Mouse (Mus musculus) hindbrain, postnatal 0 days (tissue): Measurements from ENCODE around the gene Them7. TPM values are rescaled to one million over a fixed set of nuclear protein-coding genes. Genes with fewer than 3 reads are reported as not detected.

Source experiments
- ATAC-seq: fragments of 200-750 bp; cut with Nextera tagmentation; 2 replicates; pipeline ENCODE4 v1.8.0; 2017; ENCODE audit warnings: mild to moderate bottlenecking, moderate TSS enrichment, moderate library complexity
- DNase-seq: peaks from one replicate; pipeline ENCODE4 v3.0.0-alpha.2; 2015; ENCODE audit warnings: low spot score
- H3K27ac ChIP-seq: fragments of 300-500 bp; sonication (generic); 2 replicates; pipeline ENCODE4 v1.5.1; 2014; ENCODE audit warnings: mild to moderate bottlenecking
- H3K27me3 ChIP-seq: fragments of 300-500 bp; sonication (generic); 2 replicates; pipeline ENCODE4 v1.6.1; 2014; ENCODE audit warnings: low read length, mixed read lengths; ENCODE audit not compliant: insufficient read depth
- H3K36me3 ChIP-seq: fragments of 300-500 bp; sonication (generic); 2 replicates; pipeline ENCODE4 v1.6.1; 2014; ENCODE audit warnings: low read length, mixed read lengths; ENCODE audit not compliant: insufficient read depth
- H3K4me1 ChIP-seq: fragments of 300-500 bp; sonication (generic); 2 replicates; pipeline ENCODE4 v1.6.1; 2014; ENCODE audit warnings: antibody characterized with exemption, low read length, mixed read lengths; ENCODE audit not compliant: insufficient read depth
- H3K4me2 ChIP-seq: fragments of 300-500 bp; sonication (generic); 2 replicates; pipeline ENCODE4 v1.6.1; 2014; ENCODE audit warnings: low read depth, mild to moderate bottlenecking, low read length, moderate library complexity, mixed read lengths
- H3K4me3 ChIP-seq: fragments of 300-500 bp; sonication (generic); 2 replicates; pipeline ENCODE4 v1.5.1; 2014; ENCODE audit warnings: low read length
- H3K9ac ChIP-seq: fragments of 300-500 bp; sonication (generic); replicated peaks from 2 replicates; pipeline ENCODE4 v1.6.1; 2014; ENCODE audit warnings: mild to moderate bottlenecking, low read length, moderate library complexity, mixed read lengths
- H3K9me3 ChIP-seq: fragments of 300-500 bp; sonication (generic); 2 replicates; pipeline ENCODE4 v1.6.1; 2016; ENCODE audit warnings: low read length, mixed read lengths
- CTCF ChIP-seq: IDR thresholded peaks from 2 replicates; pipeline ENCODE4 v1.5.1; 2016; ENCODE audit warnings: antibody characterized with exemption, control low read depth, low read depth
- WGBS: fragments of 180-500 bp; shearing (Covaris S2); extraction: QIAGEN DNeasy Blood & Tissue Kit; methylation state at CpG from one replicate; pipeline ENCODE4 v1.1.7; 2014; 5-methylcytosine and 5-hydroxymethylcytosine counted together
- polyA plus RNA-seq: library from polyadenylated mRNA; unstranded; fragments of >200 nt; fragmentation: Nextera tagmentation; extraction: Ambion mirVana; gene quantifications from 2 replicates; pipeline ENCODE4 v1.2.1, GENCODE M21; 2015
- total RNA-seq: library from RNA; depleted of rRNA; stranded (reverse); fragments of >200 nt; gene quantifications from 2 replicates; pipeline ENCODE4 v1.2.3, GENCODE M21; 2014

Gene Them7
- total and polyA plus RNA-seq, 2 experiments from 2014 or later: 0.15 TPM; not detected in 1

- DNase-seq: no peak
- ATAC-seq: no peak
- Histone ChIP-seq H3K9me3 (no peaks in the 10 kb centered on the region), H3K27ac (no peak overlapping the region), H3K4me1 (no peaks in the 10 kb centered on the region), H3K36me3 (no peaks in the 10 kb centered on the region), H3K4me3 (no peak overlapping the region), H3K4me2 (no peak overlapping the region), H3K9ac (no peak overlapping the region), H3K27me3 (no peaks in the 10 kb centered on the region)
- WGBS: 23% methylated on average over 12 of the region's 12 CpGs
- TF ChIP-seq CTCF: no peak
Measured at GRCm38 (mm10) chr2:105336314-105337027, 112.4 kb downstream of the Them7 start.

DNA sequence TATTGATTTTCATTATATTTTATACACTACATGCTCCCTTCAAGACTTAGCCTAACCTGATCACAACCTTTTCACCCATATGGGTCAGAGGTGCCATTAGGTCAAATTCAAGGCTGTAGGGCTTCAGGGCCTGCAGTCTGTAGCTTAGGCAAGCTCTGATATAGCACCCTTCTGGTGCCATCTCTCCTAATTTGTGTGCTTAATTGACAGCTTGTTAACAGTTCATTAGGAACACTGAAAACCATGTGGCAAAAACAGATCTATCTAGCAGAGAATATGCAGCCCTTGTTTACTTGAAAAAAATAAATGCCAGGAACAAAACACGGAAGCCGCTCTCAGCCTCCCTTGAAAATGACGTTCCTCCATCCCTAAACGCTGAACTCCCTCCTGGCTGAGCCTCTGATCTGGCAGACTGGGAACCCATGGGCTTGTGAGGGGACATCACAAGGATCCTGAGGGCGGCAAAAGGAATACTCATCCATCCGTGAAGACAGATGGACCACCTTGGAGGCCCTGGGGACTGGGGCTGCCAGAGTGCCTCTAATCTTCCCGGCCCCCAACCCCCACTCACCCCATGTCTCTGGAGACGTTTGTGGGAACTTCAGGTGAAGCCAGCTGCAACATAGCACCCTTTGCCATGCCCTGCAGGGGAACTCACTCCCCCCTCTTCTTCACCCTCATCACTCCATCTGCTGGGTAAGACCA, 113.2 kb downstream of the Them7 start:
- 24% methylated on average over 8 of the region's 8 CpGs for WGBS
- no peaks in the 10 kb centered on the region for H3K9me3 ChIP-seq
- no peaks in the 10 kb centered on the region for H3K27me3 ChIP-seq
- DNase-seq (no peak), ATAC-seq (no peak)
- H3K36me3 ChIP-seq: no peaks in the 10 kb centered on the region
- H3K4me1 ChIP-seq: no peaks in the 10 kb centered on the region
- no peak overlapping the region for H3K9ac ChIP-seq
- no peak overlapping the region for H3K4me2 ChIP-seq
- H3K27ac ChIP-seq: no peak overlapping the region
- TF ChIP-seq CTCF: no peak
- H3K4me3 ChIP-seq: no peak overlapping the region

GRCm38 (mm10) chr2:105339993-105340392, 115.9 kb downstream of the Them7 start:
- Histone ChIP-seq H3K9me3 (no peaks in the 10 kb centered on the region), H3K4me2 (no peak overlapping the region), H3K27ac (no peak overlapping the region), H3K36me3 (no peaks in the 10 kb centered on the region), H3K9ac (no peak overlapping the region), H3K4me1 (no peaks in the 10 kb centered on the region), H3K4me3 (no peak overlapping the region), H3K27me3 (no peaks in the 10 kb centered on the region; the same call in 1 of the 2 replicates)
- TF ChIP-seq CTCF: peak; percentile 41
- no peak for ATAC-seq
- peak; percentile 31 for DNase-seq
- 70% methylated on average over 3 of the region's 3 CpGs for WGBS

DNA sequence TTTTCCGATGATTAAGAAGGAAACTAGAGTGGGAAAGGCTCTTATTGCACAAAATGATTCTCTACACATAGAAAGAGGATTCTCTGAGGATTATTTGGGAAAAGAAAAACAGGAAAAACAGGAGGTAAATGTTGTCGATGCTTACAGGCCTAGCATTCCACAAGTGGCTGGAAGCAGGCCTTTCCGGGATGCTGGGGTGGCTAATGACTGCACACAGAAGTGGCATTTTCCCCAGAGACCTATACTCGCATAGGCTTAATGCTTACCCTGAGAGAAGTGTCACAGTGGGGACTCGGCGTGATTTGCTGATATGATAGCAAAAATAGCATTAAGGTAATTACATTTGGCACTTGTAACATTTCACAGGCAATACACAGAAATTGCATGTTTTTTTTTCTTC, 124.8 kb downstream of the Them7 start:
- Histone ChIP-seq H3K36me3 (no peaks in the 10 kb centered on the region), H3K4me1 (no peaks in the 10 kb centered on the region), H3K9ac (no peak overlapping the region), H3K27ac (no peak overlapping the region), H3K9me3 (no peaks in the 10 kb centered on the region), H3K4me2 (no peak overlapping the region), H3K27me3 (no peaks in the 10 kb centered on the region), H3K4me3 (no peak overlapping the region)
- no peak for DNase-seq
- 67% methylated on average over 6 of the region's 6 CpGs for WGBS
- TF ChIP-seq CTCF: no peak
- ATAC-seq: no peak

GRCm38 (mm10) chr2:105356791-105357190, 132.7 kb downstream of the Them7 start:
- no peaks in the 10 kb centered on the region for H3K4me1 ChIP-seq
- ATAC-seq: peak; percentile 45; the same call in 1 of the 2 replicates

DNA sequence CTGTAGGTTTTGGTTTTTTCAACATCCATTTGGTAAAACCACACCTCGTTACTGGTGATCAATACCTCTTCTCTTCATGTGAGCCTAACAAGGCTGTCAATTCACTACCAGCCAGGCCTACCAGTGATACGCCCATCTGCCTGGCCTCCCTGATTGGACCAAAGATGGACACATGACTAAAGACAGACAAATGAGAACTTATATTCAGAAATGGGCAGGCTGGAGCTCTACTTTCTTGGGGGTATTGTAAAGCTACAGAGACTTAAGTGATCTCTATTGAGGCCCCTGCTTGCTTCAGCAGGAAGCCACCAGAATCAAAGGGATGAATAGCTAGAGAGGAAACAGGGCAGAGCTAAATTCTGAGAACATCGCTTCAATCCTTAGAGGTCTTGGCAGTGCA, 133.9 kb downstream of the Them7 start:
- no peaks in the 10 kb centered on the region for H3K4me1 ChIP-seq
- 91% methylated on average over 3 of the region's 3 CpGs for whole genome bisulfite sequencing
- no peaks in the 10 kb centered on the region for H3K27me3 ChIP-seq
- ATAC-seq (no peak), DNase-seq (no peak)
- no peaks in the 10 kb centered on the region for H3K9me3 ChIP-seq
- no peak for TF ChIP-seq CTCF
- no peak overlapping the region for H3K4me2 ChIP-seq
- no peak overlapping the region for H3K4me3 ChIP-seq
- no peak overlapping the region for H3K9ac ChIP-seq
- no peak overlapping the region for H3K27ac ChIP-seq
- no peaks in the 10 kb centered on the region for H3K36me3 ChIP-seq

More at GRCm38 (mm10) chr2:105356791-105357190, 132.7 kb downstream of the Them7 start:
- no peaks in the 10 kb centered on the region for H3K9me3 ChIP-seq
- no peak for TF ChIP-seq CTCF
- no peak for DNase-seq
- no peak overlapping the region for H3K4me2 ChIP-seq
- 47% methylated on average over 5 of the region's 5 CpGs for WGBS
- no peak overlapping the region for H3K4me3 ChIP-seq
- H3K27ac ChIP-seq: no peak overlapping the region
- no peak overlapping the region for H3K9ac ChIP-seq
- no peaks in the 10 kb centered on the region for H3K27me3 ChIP-seq
- H3K36me3 ChIP-seq: no peaks in the 10 kb centered on the region

- ATAC-seq: no peak
- H3K36me3 ChIP-seq: no peaks in the 10 kb centered on the region
- no peak overlapping the region for H3K9ac ChIP-seq
- peak; percentile 28; the same call in 1 of the 2 replicates for TF ChIP-seq CTCF
- no peaks in the 10 kb centered on the region for H3K4me1 ChIP-seq
- no peak overlapping the region for H3K27ac ChIP-seq
- H3K9me3 ChIP-seq: no peaks in the 10 kb centered on the region
- no peak overlapping the region for H3K4me2 ChIP-seq
- H3K27me3 ChIP-seq: no peaks in the 10 kb centered on the region
- no peak for DNase-seq
- 36% methylated on average over 4 of the region's 4 CpGs for WGBS
- H3K4me3 ChIP-seq: no peak overlapping the region
Measured at GRCm38 (mm10) chr2:105367623-105368022, 143.5 kb downstream of the Them7 start.
